Mouse (Mus musculus) testis, adult 2 months (tissue): ENCODE results near the gene Cep295nl.

ENCODE experiments used
- CTCF ChIP-seq: fragments of 200-500 bp; IDR thresholded peaks from 2 replicates; pipeline ENCODE4 v1.5.1; 2012; ENCODE audit warnings: low read depth, mild to moderate bottlenecking, inconsistent platforms, low read length, moderate library complexity; ENCODE audit not compliant: control insufficient read depth, insufficient read depth, insufficient replicate concordance
- POLR2A ChIP-seq: fragments of 200-500 bp; IDR thresholded peaks from 2 replicates; pipeline ENCODE4 v1.6.1; 2012; ENCODE audit warnings: low read depth, mild to moderate bottlenecking, inconsistent platforms, low read length, moderate library complexity; ENCODE audit not compliant: control insufficient read depth

- TF ChIP-seq POLR2A = no peak
- TF ChIP-seq CTCF = no peak
Measured at GRCm38 (mm10) chr11:118345693-118346092, 3.4 kb upstream of the Cep295nl start.
